Mouse (Mus musculus) bone marrow macrophage, adult 2 months (primary cell): ENCODE results near the gene Fbxl20. TPM values are rescaled to one million over a fixed set of nuclear protein-coding genes. Genes with fewer than 3 reads are reported as not detected.

Source experiments
- H3K27ac ChIP-seq: 2 replicates; pipeline ENCODE4 v1.5.1; 2012; ENCODE audit warnings: low read depth, low read length; ENCODE audit not compliant: insufficient read depth
- H3K4me1 ChIP-seq: 2 replicates; pipeline ENCODE4 v1.6.1; 2012; ENCODE audit warnings: low read length; ENCODE audit not compliant: control insufficient read depth, insufficient read depth
- H3K4me3 ChIP-seq: 2 replicates; pipeline ENCODE4 v1.5.1; 2012; ENCODE audit warnings: mild to moderate bottlenecking, low read length, moderate library complexity; ENCODE audit not compliant: insufficient read depth
- CTCF ChIP-seq: IDR thresholded peaks from 2 replicates; pipeline ENCODE4 v1.5.1; 2012; ENCODE audit warnings: low read depth, mild to moderate bottlenecking, low read length, moderate library complexity
- POLR2A ChIP-seq: IDR thresholded peaks from 2 replicates; pipeline ENCODE4 v1.6.1; 2012; ENCODE audit warnings: mild to moderate bottlenecking, low read depth, low read length, borderline replicate concordance
- polyA plus RNA-seq: library from polyadenylated mRNA; stranded (reverse); fragments of >200 nt; gene quantifications from 2 replicates; pipeline ENCODE4 v1.2.4, GENCODE M21; 2012; ENCODE audit not compliant: missing spikeins, insufficient read depth, insufficient read length

Gene Fbxl20
- polyA plus RNA-seq, 1 experiment = 54.7 TPM

DNA sequence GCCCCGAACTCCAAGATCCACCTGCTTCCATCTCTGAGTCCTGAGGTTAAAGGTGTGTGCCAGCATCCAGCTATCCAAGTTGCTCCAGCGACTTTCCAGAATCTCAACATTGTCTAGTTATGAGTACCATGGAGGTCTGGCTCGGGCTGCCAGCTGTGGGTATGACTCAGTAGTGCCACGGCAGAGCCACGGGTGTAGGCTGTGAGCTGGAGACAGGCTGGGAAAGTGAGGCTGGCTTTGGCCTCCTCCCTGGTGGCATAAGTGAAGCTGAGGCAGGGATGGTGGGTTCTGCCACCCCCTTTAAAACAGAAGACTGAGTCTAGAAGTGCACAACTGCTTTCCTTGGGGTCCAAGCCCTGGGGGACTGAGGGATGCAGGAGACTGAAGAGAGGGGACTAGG is 116.1 kb downstream of the Fbxl20 start:
- Histone ChIP-seq H3K4me1 (peaks cover 3% of the 10 kb centered on the region), H3K27ac (no peak overlapping the region), H3K4me3 (no peak overlapping the region)
- TF ChIP-seq POLR2A (no peak), CTCF (no peak)

Other genes starting within 250 kb of the Fbxl20 start
- gene Plxdc1, start 164.0 kb downstream of the Fbxl20 start, polyA plus RNA-seq = 25.5 and 30.4 TPM in 2 replicates
- gene Arl5c, start 154.2 kb downstream of the Fbxl20 start, polyA plus RNA-seq = 128 and 134 TPM in 2 replicates
- 9.6 and 9.7 TPM in 2 replicates for gene Cacnb1, start 127.4 kb downstream of the Fbxl20 start, polyA plus RNA-seq
- gene Rpl19, start 123.7 kb downstream of the Fbxl20 start, polyA plus RNA-seq = 1,270 and 1,466 TPM in 2 replicates
- gene Stac2, start 96.9 kb downstream of the Fbxl20 start, polyA plus RNA-seq = 4.1 and 4.3 TPM in 2 replicates
- 32.5 and 32.7 TPM in 2 replicates for gene Med1, start 42.9 kb upstream of the Fbxl20 start, polyA plus RNA-seq
- 26.5 and 29.6 TPM in 2 replicates for gene Cdk12, start 52.7 kb upstream of the Fbxl20 start, polyA plus RNA-seq
- not detected in 2 replicates for gene Neurod2, start 179.2 kb upstream of the Fbxl20 start, polyA plus RNA-seq
- gene Ppp1r1b, start 198.0 kb upstream of the Fbxl20 start, polyA plus RNA-seq = not detected in 2 replicates
- 62.3 and 63.7 TPM in 2 replicates for gene Stard3, start 208.0 kb upstream of the Fbxl20 start, polyA plus RNA-seq
- gene Tcap, start 233.4 kb upstream of the Fbxl20 start, polyA plus RNA-seq = not detected in 2 replicates
- not detected in 2 replicates for gene Pnmt, start 236.0 kb upstream of the Fbxl20 start, polyA plus RNA-seq